Mouse (Mus musculus): ENCODE measurements around the gene 2010111I01Rik. TPM values are rescaled to one million over a fixed set of nuclear protein-coding genes. Genes with fewer than 3 reads are reported as not detected.
"Not testable (repeated sequence)": the region's sequence is repeated elsewhere in the genome, so short reads cannot be mapped to it uniquely, and the experiment has no call there.

2010111I01Rik gene
- polyA plus RNA-seq, 1 experiment from 2014 or later, result 28.5 TPM

DNA sequence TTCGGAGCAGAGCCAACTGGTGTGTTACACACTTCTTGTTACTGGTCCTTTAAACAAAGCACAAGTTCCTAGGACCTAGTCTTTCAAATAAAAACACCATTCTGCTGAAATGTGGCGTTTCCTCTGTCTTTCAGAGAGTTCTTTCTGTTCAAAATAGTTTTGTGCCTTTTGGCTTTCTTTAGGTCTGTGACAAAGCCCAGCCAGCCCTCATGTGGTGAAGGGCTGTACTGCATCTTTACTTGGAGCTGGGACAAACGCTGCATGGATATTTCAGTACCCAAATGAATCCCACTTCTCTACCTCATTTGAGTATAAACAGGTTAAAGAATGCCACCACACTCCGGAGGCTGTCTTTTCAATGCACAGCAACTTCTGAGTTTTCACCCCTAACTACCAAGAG, 366.7 kb downstream of the 2010111I01Rik start:
- no peaks in the 10 kb centered on the region for H3K36me3 ChIP-seq
- H3K27me3 ChIP-seq (ENCODE audit: low read depth, poor library complexity, severe bottlenecking), result 0 out of 2 replicates have a peak, but pooled peaks cover 14% of the 10 kb centered on the region
- H3K4me3 ChIP-seq, result no peak overlapping the region
- 48% methylated on average over 4 of the region's 4 CpGs for WGBS
- no peak overlapping the region for H3K27ac ChIP-seq (replicated peaks)
- peak; percentile 64 for DNase-seq (ENCODE audit: low spot score)
- no peaks in the 10 kb centered on the region for H3K9me3 ChIP-seq (replicated peaks)
- peaks cover 27% of the 10 kb centered on the region for H3K4me1 ChIP-seq

DNA sequence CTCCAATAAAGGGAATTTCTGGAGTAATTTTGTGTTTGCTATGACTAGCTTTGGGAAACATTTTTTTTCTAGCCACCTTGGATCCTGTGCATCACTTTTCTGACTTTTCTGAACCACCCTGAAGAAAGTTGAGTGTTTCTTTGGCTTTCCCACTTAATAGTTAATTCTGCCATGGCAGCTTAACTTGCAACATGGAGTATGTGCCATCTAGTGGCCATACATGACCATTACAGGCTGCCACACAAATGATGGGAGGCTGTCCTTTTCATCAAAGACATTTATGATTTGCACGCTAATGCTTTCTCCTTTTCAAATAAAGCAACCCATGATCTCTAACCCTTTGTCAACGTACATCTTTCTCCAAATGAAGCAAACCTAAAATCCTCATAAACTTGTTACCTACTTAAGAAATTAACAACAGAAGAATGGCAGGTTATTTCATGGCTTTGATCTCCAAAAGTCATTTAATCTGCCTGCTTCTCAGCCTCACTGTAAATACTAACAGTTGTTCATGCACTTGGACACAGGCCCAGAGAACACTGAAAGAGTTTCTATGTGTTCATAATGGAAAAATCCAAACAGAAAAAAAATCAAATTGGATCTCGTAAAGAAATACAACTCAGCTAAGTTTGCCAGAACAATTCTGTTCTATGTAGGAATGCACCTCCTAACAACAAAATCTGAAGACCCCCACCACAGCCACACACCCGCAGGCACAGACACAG, 368.0 kb downstream of the 2010111I01Rik start:
- Histone ChIP-seq H3K9me3 (replicated peaks) (no peaks in the 10 kb centered on the region), H3K27me3 (ENCODE audit: low read depth, poor library complexity, severe bottlenecking) (0 out of 2 replicates have a peak, but pooled peaks cover 14% of the 10 kb centered on the region), H3K4me3 (no peak overlapping the region), H3K4me1 (peaks cover 40% of the 10 kb centered on the region), H3K27ac (replicated peaks) (no peak overlapping the region), H3K36me3 (no peaks in the 10 kb centered on the region)
- WGBS, result 50% methylated on average over 4 of the region's 4 CpGs
- peak; percentile 49 for DNase-seq (ENCODE audit: low spot score)

DNA sequence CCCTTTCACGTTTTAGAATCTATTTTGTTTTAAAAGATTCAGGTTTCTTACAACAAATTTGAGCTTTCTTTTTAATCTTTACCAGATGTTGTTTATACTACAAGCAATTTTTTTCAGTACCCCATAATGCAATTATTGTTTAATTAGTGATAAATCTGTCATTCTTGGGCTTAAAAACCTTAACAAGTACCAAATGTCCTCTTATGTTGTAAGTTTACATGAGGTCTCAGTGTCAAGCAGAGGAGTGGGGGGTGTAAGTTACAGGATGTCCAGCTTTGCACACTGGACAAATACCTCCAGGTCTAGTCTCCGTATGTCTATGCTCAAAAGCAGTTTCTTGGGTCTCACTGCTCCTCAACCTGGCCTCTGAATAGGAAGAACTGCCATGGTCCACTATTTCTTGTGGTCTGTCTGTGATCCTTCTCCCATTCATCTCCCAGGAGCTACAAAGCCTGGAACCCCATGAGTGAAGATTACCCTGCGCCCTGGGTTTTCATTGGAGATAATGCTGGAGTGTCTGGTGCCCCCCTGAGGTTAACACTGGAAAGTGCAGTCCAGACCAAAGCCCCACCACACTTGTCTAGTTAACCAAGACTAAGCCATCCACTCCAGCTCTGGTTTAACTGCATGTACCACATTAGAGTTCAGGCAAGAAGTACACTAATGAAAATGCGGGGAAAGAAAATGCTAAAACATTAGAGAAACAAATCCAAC, 370.9 kb downstream of the 2010111I01Rik start:
- Histone ChIP-seq H3K4me1 (peaks cover 33% of the 10 kb centered on the region), H3K4me3 (no peak overlapping the region), H3K27me3 (ENCODE audit: low read depth, poor library complexity, severe bottlenecking) (peaks cover 29% of the 10 kb centered on the region), H3K36me3 (0 out of 2 replicates have a peak, but pooled peaks cover 4% of the 10 kb centered on the region), H3K9me3 (replicated peaks) (no peaks in the 10 kb centered on the region), H3K27ac (replicated peaks) (no peak overlapping the region; the same call in 1 of the 2 replicates)
- DNase-seq (ENCODE audit: low spot score), result peak; percentile 44
- WGBS, result 60% methylated on average over 4 of the region's 4 CpGs

DNA sequence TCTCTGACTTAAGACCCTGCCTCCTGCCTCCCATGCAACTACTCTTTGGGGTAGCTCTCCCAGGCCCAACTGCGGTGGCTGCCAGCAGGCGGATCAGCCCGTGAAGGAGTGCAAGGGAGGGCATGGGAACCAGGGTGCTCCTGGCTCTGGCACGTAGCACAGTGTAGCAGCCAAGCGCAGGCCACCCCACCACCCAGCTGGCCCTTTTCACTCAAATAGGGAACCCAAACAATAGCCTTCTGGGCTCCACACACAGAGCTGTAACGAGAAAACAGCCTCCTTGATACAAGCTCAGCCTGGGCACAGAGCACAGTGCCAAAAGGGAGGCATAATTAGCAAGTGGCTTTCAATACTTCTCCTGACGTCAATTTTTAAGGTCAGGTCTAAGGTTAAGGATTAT, 371.6 kb downstream of the 2010111I01Rik start:
- peak; percentile 30 for DNase-seq (ENCODE audit: low spot score)
- Histone ChIP-seq H3K27me3 (ENCODE audit: low read depth, poor library complexity, severe bottlenecking) (peaks cover 29% of the 10 kb centered on the region), H3K9me3 (replicated peaks) (no peaks in the 10 kb centered on the region), H3K4me3 (no peak overlapping the region), H3K27ac (replicated peaks) (peak overlapping the region; percentile 70), H3K4me1 (peaks cover 28% of the 10 kb centered on the region), H3K36me3 (peaks cover 5% of the 10 kb centered on the region; the same call in 1 of the 2 replicates)
- 43% methylated on average over 7 of the region's 7 CpGs for WGBS

DNA sequence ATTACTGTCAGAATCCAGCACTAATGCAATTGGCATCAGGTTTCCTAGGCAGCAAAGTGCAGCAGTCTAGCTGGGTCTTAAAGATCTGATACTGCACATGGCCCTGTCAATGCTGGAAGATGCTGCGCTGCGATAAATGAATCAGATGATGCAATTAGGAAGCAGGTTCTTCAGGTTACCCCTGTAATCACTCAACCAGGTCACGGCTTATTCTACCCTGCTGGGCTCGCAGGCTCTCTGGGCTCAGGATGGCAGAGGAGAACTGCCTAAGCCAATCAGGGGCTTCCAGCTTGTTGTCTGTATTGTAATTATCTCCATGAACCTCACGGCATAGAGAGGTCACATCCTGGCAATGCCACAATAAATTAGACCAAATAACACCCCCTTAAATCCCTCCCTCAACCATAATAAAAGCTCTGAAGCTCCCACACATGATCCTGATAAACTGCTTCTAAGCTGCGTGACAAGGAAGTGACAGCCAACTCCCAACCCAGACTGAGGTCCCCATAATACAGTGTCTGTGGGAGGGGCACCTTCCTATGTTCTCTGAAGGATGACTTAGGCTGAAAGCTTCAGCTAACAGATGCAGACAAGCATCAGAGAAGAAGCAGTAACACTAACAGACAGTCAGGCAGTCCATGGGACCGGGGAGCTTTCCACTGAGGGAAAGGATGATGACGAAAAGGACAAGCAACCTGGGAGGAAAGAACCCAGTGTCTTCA, 372.7 kb downstream of the 2010111I01Rik start:
- no peak for DNase-seq (ENCODE audit: low spot score)
- Histone ChIP-seq H3K9me3 (replicated peaks) (no peaks in the 10 kb centered on the region), H3K4me3 (no peak overlapping the region), H3K4me1 (peaks cover 28% of the 10 kb centered on the region), H3K27me3 (ENCODE audit: low read depth, poor library complexity, severe bottlenecking) (peaks cover 29% of the 10 kb centered on the region), H3K27ac (replicated peaks) (0 out of 2 replicates have a peak overlapping the region, but pooled peaks have one; percentile 14), H3K36me3 (peaks cover 7% of the 10 kb centered on the region; the same call in 1 of the 2 replicates)
- 66% methylated on average over 8 of the region's 8 CpGs for WGBS

DNA sequence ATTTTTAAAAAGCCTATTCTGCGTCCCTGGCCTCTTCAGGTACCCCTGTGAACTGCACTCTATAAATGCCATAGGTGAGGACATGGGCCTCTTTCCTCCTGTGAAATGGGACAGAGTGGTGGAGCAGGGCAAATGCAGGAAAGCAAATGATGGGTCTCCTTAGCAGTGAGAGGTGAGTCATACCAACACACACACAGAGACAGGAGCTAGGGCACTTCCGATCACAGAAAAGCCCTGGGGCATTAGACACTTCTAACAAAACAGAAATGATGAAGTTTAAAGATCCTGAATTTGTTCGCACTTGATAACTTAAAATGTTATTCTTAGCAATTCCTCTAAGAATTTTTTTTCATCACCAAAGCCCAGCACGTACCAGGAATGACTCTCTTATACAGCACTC, 375.3 kb downstream of the 2010111I01Rik start:
- H3K27me3 ChIP-seq (ENCODE audit: low read depth, poor library complexity, severe bottlenecking), result peaks cover 15% of the 10 kb centered on the region
- 91% methylated on average over 4 of the region's 4 CpGs for WGBS
- H3K9me3 ChIP-seq (replicated peaks), result no peaks in the 10 kb centered on the region
- H3K4me1 ChIP-seq, result peaks cover 23% of the 10 kb centered on the region
- DNase-seq (ENCODE audit: low spot score), result no peak
- H3K27ac ChIP-seq (replicated peaks), result no peak overlapping the region
- H3K4me3 ChIP-seq, result no peak overlapping the region
- peaks cover 12% of the 10 kb centered on the region; the same call in 1 of the 2 replicates for H3K36me3 ChIP-seq

DNA sequence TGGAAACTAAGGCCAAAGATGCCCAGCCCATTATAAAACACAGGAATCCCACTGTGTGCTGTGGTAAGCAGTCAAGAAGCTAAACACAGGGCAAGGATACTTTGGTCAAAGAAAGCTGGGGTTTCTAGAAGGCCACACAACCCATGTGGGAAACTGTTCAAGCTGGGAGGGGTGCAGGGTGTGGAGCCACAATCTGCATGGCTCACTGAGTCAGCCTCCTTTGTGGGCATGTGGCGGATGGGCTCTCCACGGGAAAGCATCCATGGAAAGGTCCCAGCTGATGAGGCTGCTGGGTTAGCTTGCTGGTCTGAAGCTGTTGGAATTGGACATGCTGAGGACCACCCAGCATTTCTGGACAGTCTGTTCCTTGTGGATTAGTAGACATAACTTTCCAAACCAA, 378.1 kb downstream of the 2010111I01Rik start:
- no peaks in the 10 kb centered on the region for H3K9me3 ChIP-seq (replicated peaks)
- DNase-seq (ENCODE audit: low spot score), result no peak
- H3K27ac ChIP-seq (replicated peaks), result no peak overlapping the region
- no peak overlapping the region for H3K4me3 ChIP-seq
- peaks cover 15% of the 10 kb centered on the region for H3K27me3 ChIP-seq (ENCODE audit: low read depth, poor library complexity, severe bottlenecking)
- WGBS, result 84% methylated on average over 2 of the region's 2 CpGs
- peaks cover 3% of the 10 kb centered on the region; the same call in 1 of the 2 replicates for H3K4me1 ChIP-seq
- peaks cover 12% of the 10 kb centered on the region; the same call in 1 of the 2 replicates for H3K36me3 ChIP-seq

DNA sequence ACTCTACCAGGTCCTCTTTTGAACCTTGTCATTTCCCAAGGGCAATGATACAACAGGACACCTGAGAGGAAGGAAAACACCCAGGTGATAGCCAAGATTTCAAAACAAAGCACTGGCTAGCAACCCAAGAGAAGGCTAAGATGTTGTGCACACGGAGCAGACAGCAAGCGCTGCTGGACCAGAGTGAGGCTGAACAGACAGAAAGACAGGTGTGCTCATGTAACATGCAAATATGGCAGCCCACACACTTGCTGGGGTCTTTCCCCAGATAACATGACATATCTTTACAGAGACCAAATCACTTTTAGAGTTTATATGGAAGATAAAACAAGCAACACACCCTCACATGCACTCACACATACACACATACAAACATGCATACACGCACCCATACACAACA, 379.8 kb downstream of the 2010111I01Rik start:
- H3K9me3 ChIP-seq (replicated peaks), result no peaks in the 10 kb centered on the region
- H3K4me1 ChIP-seq, result no peaks in the 10 kb centered on the region
- H3K36me3 ChIP-seq, result peaks cover 9% of the 10 kb centered on the region; the same call in 1 of the 2 replicates
- H3K4me3 ChIP-seq, result no peak overlapping the region
- H3K27me3 ChIP-seq (ENCODE audit: low read depth, poor library complexity, severe bottlenecking), result no peaks in the 10 kb centered on the region
- no peak for DNase-seq (ENCODE audit: low spot score)
- no peak overlapping the region for H3K27ac ChIP-seq (replicated peaks)
- 92% methylated on average over 3 of the region's 3 CpGs for WGBS

DNA sequence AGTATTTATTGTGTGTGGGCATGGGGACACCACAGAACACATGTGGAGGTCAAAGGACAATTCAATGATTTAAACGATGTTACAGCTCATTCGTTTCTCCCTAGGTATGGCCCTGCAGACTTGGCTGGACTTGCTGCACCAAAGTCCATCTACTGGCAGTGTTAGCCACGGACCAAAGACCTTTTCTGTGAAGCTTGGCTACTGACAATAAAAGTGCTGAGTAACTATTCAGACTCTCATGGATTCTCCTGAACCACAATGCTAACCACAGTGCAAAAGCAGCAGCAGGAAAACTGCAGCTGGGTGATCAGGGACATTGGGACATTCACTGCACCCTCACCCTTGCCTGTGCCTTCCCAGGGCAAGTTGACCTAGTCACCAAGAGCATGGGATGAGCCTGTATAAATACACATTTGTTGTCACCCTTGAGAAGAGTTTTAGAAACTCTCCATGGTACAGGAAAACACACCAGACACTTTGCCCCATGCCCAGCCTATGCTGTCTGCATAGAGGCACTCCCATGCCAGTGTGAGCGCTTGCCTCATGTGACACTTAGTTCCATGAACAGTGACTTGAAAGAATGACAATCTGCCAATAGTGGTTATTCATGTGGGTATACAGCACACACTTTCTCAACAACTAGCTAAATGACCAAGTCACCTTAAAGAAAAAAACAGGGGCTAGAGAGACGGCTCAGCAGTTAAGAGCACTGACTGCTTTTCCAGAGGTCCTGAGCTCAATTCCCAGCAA, 381.0 kb downstream of the 2010111I01Rik start:
- no peaks in the 10 kb centered on the region for H3K4me1 ChIP-seq
- peaks cover 9% of the 10 kb centered on the region; the same call in 1 of the 2 replicates for H3K36me3 ChIP-seq
- H3K9me3 ChIP-seq (replicated peaks), result no peaks in the 10 kb centered on the region
- WGBS, result 84% methylated on average over 5 of the region's 5 CpGs
- H3K4me3 ChIP-seq, result no peak overlapping the region
- no peak for DNase-seq (ENCODE audit: low spot score)
- H3K27me3 ChIP-seq (ENCODE audit: low read depth, poor library complexity, severe bottlenecking), result no peaks in the 10 kb centered on the region
- no peak overlapping the region for H3K27ac ChIP-seq (replicated peaks)

DNA sequence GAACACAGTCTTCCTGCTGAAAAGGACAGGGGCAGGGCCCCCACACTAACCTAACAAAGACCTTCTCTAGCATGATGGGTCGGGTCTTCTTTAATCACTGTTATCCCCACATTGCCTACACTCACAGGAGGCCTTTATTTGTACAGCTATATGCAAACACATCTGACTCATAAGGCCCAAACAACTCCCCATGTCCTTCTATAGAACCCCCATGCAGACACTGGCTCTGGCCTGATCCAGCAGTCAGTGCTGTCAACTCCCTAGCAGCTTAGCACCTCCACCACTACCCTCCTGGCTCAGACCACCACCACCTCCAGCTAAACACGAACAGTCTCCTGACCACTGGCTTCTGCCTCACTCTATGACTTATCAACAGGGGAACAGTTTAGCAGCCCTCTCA, 382.9 kb downstream of the 2010111I01Rik start:
- no peaks in the 10 kb centered on the region for H3K9me3 ChIP-seq (replicated peaks)
- no peak overlapping the region for H3K27ac ChIP-seq (replicated peaks)
- H3K4me3 ChIP-seq, result no peak overlapping the region
- 86% methylated on average over 2 of the region's 2 CpGs for WGBS
- no peaks in the 10 kb centered on the region for H3K4me1 ChIP-seq
- no peak for DNase-seq (ENCODE audit: low spot score)
- no peaks in the 10 kb centered on the region for H3K27me3 ChIP-seq (ENCODE audit: low read depth, poor library complexity, severe bottlenecking)
- H3K36me3 ChIP-seq, result 0 out of 2 replicates have a peak, but pooled peaks cover 5% of the 10 kb centered on the region

DNA sequence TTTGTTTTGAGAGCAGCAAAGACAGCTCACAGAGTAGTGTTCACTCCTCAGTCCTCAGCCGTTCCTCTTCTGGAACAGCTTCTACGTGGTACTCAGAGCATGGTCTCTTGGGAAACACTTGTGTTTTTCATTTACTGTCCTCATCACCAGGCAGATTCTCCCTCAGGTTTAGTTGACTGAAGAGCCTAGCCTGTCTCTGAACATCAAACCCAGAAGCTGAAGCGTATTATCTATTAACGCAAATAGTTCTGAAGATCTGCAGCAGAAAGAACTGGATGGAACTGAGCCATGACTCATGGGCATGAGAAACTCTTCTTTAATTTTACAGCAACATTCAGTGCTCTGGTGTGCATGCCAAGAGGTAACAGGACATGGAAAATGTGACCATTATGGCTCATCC, 385.4 kb downstream of the 2010111I01Rik start:
- Histone ChIP-seq H3K4me3 (no peak overlapping the region), H3K27me3 (ENCODE audit: low read depth, poor library complexity, severe bottlenecking) (no peaks in the 10 kb centered on the region), H3K27ac (replicated peaks) (no peak overlapping the region), H3K9me3 (replicated peaks) (no peaks in the 10 kb centered on the region), H3K4me1 (no peaks in the 10 kb centered on the region), H3K36me3 (no peaks in the 10 kb centered on the region)
- WGBS, result 95% methylated on average over 4 of the region's 4 CpGs
- DNase-seq (ENCODE audit: low spot score), result no peak

DNA sequence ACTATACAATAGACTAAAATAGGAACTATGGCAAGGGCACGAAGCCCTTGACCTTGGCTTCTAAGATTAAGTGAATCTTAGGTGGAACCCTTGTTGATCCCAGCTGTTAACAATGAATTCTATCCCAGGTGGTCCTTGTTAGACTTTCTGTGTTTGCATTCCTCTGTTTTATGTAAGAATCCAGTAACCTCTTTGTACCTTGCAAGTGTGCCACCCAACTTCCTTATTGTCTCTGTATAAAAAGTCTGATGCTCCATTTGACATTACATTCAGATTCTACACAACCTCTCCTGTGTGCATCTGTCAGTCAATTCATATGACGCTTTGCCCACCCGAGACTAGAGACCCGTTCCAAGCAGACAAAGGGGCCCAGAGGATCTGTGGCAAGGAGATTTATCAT, 388.6 kb downstream of the 2010111I01Rik start:
- H3K36me3 ChIP-seq; H3K4me1 ChIP-seq; H3K9me3 ChIP-seq (replicated peaks); H3K27ac ChIP-seq (replicated peaks); DNase-seq (ENCODE audit: low spot score); H3K27me3 ChIP-seq (ENCODE audit: low read depth, poor library complexity, severe bottlenecking); H3K4me3 ChIP-seq: not testable (repeated sequence)
- WGBS, result 88% methylated on average over 4 of the region's 4 CpGs
